Mouse (Mus musculus) bone marrow macrophage, adult 2 months (primary cell): ENCODE results near the gene Gm2237.
"Not testable (repeated sequence)": the region's sequence is repeated elsewhere in the genome, so short reads cannot be mapped to it uniquely, and the experiment has no call there.

Experiments used
- CTCF ChIP-seq: IDR thresholded peaks from 2 replicates; pipeline ENCODE4 v1.5.1; 2012; ENCODE audit warnings: low read depth, mild to moderate bottlenecking, low read length, moderate library complexity
- POLR2A ChIP-seq: IDR thresholded peaks from 2 replicates; pipeline ENCODE4 v1.6.1; 2012; ENCODE audit warnings: mild to moderate bottlenecking, low read depth, low read length, borderline replicate concordance

- not testable (repeated sequence) for TF ChIP-seq CTCF, POLR2A
Measured at GRCm38 (mm10) chr14:19584804-19585667, at the start of gene Gm2237.
